Mouse (Mus musculus) telencephalon, adult 2 months (tissue): ENCODE measurements around the gene Thada.
"Not testable (repeated sequence)": the region's sequence is repeated elsewhere in the genome, so short reads cannot be mapped to it uniquely, and the experiment has no call there.

Experiments
- DNase-seq: peaks from one replicate; pipeline ENCODE4 v3.0.0-alpha.2; 2011; ENCODE audit warnings: low read depth, low spot score

Thada gene

GRCm38 (mm10) chr17:84304141-84304540 is 161.9 kb downstream of the Thada start:
- DNase-seq = no peak

GRCm38 (mm10) chr17:84297976-84298375 is 168.0 kb downstream of the Thada start:
- no peak for DNase-seq

GRCm38 (mm10) chr17:84293221-84293620 is 172.8 kb downstream of the Thada start:
- DNase-seq = no peak

GRCm38 (mm10) chr17:84291228-84291627 is 174.8 kb downstream of the Thada start:
- not testable (repeated sequence) for DNase-seq

GRCm38 (mm10) chr17:84287675-84288420 is 178.2 kb downstream of the Thada start:
- DNase-seq = no peak

GRCm38 (mm10) chr17:84286536-84286935 is 179.5 kb downstream of the Thada start:
- DNase-seq = no peak

- no peak for DNase-seq
Observed at GRCm38 (mm10) chr17:84282388-84283280, 183.4 kb downstream of the Thada start.

GRCm38 (mm10) chr17:84279001-84279400 is 187.0 kb downstream of the Thada start:
- no peak for DNase-seq

GRCm38 (mm10) chr17:84278193-84278953 is 187.6 kb downstream of the Thada start:
- no peak for DNase-seq

- DNase-seq = no peak
Observed at GRCm38 (mm10) chr17:84274999-84275398, 191.0 kb downstream of the Thada start.

GRCm38 (mm10) chr17:84274163-84274562 is 191.8 kb downstream of the Thada start:
- DNase-seq = no peak

GRCm38 (mm10) chr17:84272557-84273261 is 193.3 kb downstream of the Thada start:
- peak; percentile 80 for DNase-seq

GRCm38 (mm10) chr17:84271566-84272202 is 194.3 kb downstream of the Thada start:
- DNase-seq = no peak

- no peak for DNase-seq
Observed at GRCm38 (mm10) chr17:84269722-84270121, 196.3 kb downstream of the Thada start.

GRCm38 (mm10) chr17:84268450-84268849 is 197.6 kb downstream of the Thada start:
- DNase-seq = no peak

GRCm38 (mm10) chr17:84267456-84268074 is 198.4 kb downstream of the Thada start:
- no peak for DNase-seq

GRCm38 (mm10) chr17:84266161-84266948 is 199.7 kb downstream of the Thada start:
- DNase-seq = no peak

GRCm38 (mm10) chr17:84265480-84266130 is 200.4 kb downstream of the Thada start:
- no peak for DNase-seq

- DNase-seq = no peak
Observed at GRCm38 (mm10) chr17:84264305-84264704, 201.7 kb downstream of the Thada start.
